Mouse (Mus musculus) testis, adult 2 months (tissue): ENCODE measurements at regions not wholly inside any gene's neighbourhood (a gene's known extent, or its start where the extent isn't known, plus 50 kb on each side); places are given as distances from the start of the nearest gene placed in this dataset.

Experiments
- CTCF ChIP-seq: fragments of 200-500 bp; IDR thresholded peaks from 2 replicates; pipeline ENCODE4 v1.5.1; 2012; ENCODE audit warnings: low read depth, mild to moderate bottlenecking, inconsistent platforms, low read length, moderate library complexity; ENCODE audit not compliant: control insufficient read depth, insufficient read depth, insufficient replicate concordance
- POLR2A ChIP-seq: fragments of 200-500 bp; IDR thresholded peaks from 2 replicates; pipeline ENCODE4 v1.6.1; 2012; ENCODE audit warnings: low read depth, mild to moderate bottlenecking, inconsistent platforms, low read length, moderate library complexity; ENCODE audit not compliant: control insufficient read depth

DNA sequence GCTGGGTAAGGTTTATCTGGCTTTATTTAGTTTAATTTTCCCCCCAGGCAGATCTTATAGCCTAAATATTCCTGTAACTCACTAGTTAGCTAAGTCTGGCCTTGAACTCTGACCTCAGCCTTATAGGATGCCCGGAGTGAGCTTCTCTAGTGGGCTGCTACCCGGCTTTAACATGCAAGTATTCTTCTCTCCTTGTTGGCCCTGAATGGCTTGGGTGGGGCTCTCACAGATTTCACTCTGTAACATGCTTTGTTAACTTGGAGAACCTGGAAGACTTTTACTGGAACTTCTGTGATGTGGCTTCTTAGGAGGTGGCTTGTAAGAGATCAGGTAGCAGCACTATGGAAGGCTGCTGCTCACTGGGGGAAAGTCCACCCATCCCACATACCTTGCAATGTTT lies 177.3 kb upstream of the Camk1g start:
- TF ChIP-seq POLR2A = no peak
- no peak for TF ChIP-seq CTCF
